Mouse (Mus musculus) spleen, adult 2 months (tissue): ENCODE measurements around the gene Esrra.

Experiments used
- CTCF ChIP-seq: fragments of 200-500 bp; IDR thresholded peaks from 2 replicates; pipeline ENCODE4 v1.5.1; 2011; ENCODE audit warnings: mild to moderate bottlenecking, inconsistent platforms; ENCODE audit not compliant: insufficient read depth, insufficient read length, insufficient replicate concordance; ENCODE audit errors: extremely low read depth
- POLR2A ChIP-seq: fragments of 200-500 bp; IDR thresholded peaks from 2 replicates; pipeline ENCODE4 v1.6.1; 2011; ENCODE audit warnings: low read depth, low read length, inconsistent platforms

- peak; percentile 41 for TF ChIP-seq POLR2A
- TF ChIP-seq CTCF, result peak; percentile 86; the same call in 1 of the 2 replicates
These were observed 48.2 kb upstream of the Esrra start for GRCm38 (mm10) chr19:6969665-6970381.
